Mouse (Mus musculus): ENCODE results near the gene Sorl1. TPM values are rescaled to one million over a fixed set of nuclear protein-coding genes. Genes with fewer than 3 reads are reported as not detected.

Sorl1 gene
- polyA plus RNA-seq, 1 experiment: under 0.01 TPM

- no peak for TF ChIP-seq TAL1 (IDR thresholded peaks at IDR 0.05; ENCODE audit: low read length)
- TF ChIP-seq GATA1 (IDR thresholded peaks at IDR 0.05; ENCODE audit: low read length): no peak
- no peaks in the 10 kb centered on the region for H3K4me1 ChIP-seq (ENCODE audit: control insufficient read depth)
- no peaks in the 10 kb centered on the region for H3K9me3 ChIP-seq (ENCODE audit: control insufficient read depth, low read length)
- H3K4me3 ChIP-seq (replicated peaks): no peak overlapping the region
- no peaks in the 10 kb centered on the region for H3K27me3 ChIP-seq (ENCODE audit: control insufficient read depth)
- H3K36me3 ChIP-seq (ENCODE audit: control insufficient read depth): no peaks in the 10 kb centered on the region
Observed at GRCm38 (mm10) chr9:42039000-42039992, 84.8 kb downstream of the Sorl1 start.

- Histone ChIP-seq H3K4me1 (ENCODE audit: control insufficient read depth) (no peaks in the 10 kb centered on the region), H3K9me3 (ENCODE audit: control insufficient read depth, low read length) (no peaks in the 10 kb centered on the region), H3K4me3 (replicated peaks) (no peak overlapping the region), H3K27me3 (ENCODE audit: control insufficient read depth) (no peaks in the 10 kb centered on the region), H3K36me3 (ENCODE audit: control insufficient read depth) (no peaks in the 10 kb centered on the region)
- TF ChIP-seq TAL1 (IDR thresholded peaks at IDR 0.05; ENCODE audit: low read length): no peak
Observed at GRCm38 (mm10) chr9:42036885-42037284, 87.2 kb downstream of the Sorl1 start.

- H3K36me3 ChIP-seq (ENCODE audit: control insufficient read depth): no peaks in the 10 kb centered on the region
- H3K4me3 ChIP-seq (replicated peaks): no peak overlapping the region
- H3K27me3 ChIP-seq (ENCODE audit: control insufficient read depth): no peaks in the 10 kb centered on the region
- H3K4me1 ChIP-seq (ENCODE audit: control insufficient read depth): no peaks in the 10 kb centered on the region
- no peaks in the 10 kb centered on the region for H3K9me3 ChIP-seq (ENCODE audit: control insufficient read depth, low read length)
- no peak for TF ChIP-seq TAL1 (IDR thresholded peaks at IDR 0.05; ENCODE audit: low read length)
- no peak for TF ChIP-seq GATA1 (IDR thresholded peaks at IDR 0.05; ENCODE audit: low read length)
Observed at GRCm38 (mm10) chr9:42035995-42036394, 88.1 kb downstream of the Sorl1 start.

DNA sequence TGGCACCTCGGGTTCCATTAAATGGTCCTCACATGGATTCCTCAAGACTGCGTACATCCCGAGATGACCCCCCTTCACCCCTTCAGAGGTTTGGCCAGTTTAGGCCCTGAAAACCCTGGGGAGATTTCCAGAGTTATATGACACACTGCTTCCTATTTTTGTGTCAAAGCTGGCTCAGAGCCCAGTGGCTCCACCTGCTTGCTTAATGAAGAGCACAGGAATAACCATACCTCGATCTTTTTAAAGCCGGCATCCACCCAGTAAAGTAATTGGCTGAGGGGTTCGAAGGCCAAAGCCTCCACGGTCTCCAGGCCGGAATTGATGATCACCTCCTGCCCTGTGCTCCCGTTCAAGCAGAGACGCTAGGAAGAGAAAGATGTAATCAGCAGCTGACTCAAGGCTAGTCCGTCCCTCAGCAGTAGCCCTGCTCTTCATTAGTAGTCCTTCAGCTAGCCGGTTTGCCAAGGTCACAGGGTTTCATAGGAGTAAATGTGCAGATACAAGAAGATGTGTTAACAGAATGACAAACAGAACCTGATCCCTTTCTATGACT, 88.8 kb downstream of the Sorl1 start:
- Histone ChIP-seq H3K36me3 (ENCODE audit: control insufficient read depth) (no peaks in the 10 kb centered on the region), H3K27me3 (ENCODE audit: control insufficient read depth) (no peaks in the 10 kb centered on the region), H3K4me3 (replicated peaks) (no peak overlapping the region), H3K4me1 (ENCODE audit: control insufficient read depth) (no peaks in the 10 kb centered on the region), H3K9me3 (ENCODE audit: control insufficient read depth, low read length) (no peaks in the 10 kb centered on the region)
- TF ChIP-seq TAL1 (IDR thresholded peaks at IDR 0.05; ENCODE audit: low read length) (no peak), GATA1 (IDR thresholded peaks at IDR 0.05; ENCODE audit: low read length) (no peak)

DNA sequence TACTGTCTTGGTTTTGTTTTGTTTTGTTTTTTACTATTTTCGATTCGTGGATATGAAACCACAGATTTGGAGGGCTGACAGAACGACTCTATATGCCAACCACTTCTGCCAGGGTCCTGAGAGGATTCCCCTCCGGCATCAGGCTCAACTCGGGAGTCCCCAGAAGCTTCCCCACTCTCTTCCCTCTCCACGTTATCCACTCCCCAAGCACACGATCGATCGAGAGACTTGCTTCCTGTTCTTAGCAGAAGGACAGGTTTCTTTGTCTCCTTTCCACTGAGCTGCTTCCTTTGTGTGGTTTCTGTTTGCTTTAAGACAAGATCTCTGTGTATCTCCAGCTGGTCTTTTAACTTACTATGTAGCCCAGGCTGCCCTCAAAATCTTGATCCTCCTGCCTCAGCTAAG, 90.0 kb downstream of the Sorl1 start:
- Histone ChIP-seq H3K4me1 (ENCODE audit: control insufficient read depth) (no peaks in the 10 kb centered on the region), H3K4me3 (replicated peaks) (no peak overlapping the region), H3K36me3 (ENCODE audit: control insufficient read depth) (no peaks in the 10 kb centered on the region), H3K9me3 (ENCODE audit: control insufficient read depth, low read length) (no peaks in the 10 kb centered on the region), H3K27me3 (ENCODE audit: control insufficient read depth) (no peaks in the 10 kb centered on the region)
- TF ChIP-seq GATA1 (IDR thresholded peaks at IDR 0.05; ENCODE audit: low read length) (no peak), TAL1 (IDR thresholded peaks at IDR 0.05; ENCODE audit: low read length) (no peak)

DNA sequence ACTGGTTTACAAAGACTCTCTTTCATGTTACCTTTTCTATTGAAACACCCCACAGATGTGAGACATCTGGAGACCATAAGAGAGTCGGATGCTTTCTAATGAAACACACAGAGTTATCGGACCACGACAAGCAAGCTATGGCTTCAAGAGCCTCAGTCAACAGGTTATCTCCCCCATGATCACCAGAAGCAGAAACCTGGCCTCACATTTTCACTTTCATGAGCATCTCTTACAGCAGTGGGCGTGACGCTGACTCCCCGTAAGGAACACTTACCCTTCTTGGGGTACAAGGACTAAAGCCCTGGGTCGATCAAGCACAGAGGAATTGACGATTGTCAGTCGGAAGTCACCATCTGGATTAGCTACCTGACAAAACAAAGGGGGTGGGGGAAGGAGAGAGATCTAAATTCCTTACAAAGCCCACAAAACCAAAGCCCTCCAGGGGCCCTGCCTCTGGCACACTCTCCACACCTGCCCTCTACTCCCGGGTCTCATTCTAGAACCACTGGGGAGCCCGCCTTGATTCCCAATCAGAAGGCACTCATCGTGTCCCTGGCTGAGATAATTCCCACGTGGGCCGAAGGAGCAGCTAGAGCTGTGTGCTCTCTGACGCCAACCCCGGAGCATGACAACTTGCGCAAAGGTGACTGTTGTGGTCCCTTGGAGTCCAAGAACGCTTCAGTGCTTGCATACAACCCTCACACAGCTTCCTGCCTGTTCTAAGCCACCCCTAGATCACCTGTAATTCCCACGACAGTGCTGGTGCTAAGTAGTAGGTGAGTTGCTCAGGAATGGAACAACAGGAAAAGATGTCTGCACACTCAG, 90.6 kb downstream of the Sorl1 start:
- H3K4me1 ChIP-seq (ENCODE audit: control insufficient read depth): no peaks in the 10 kb centered on the region
- no peaks in the 10 kb centered on the region for H3K9me3 ChIP-seq (ENCODE audit: control insufficient read depth, low read length)
- no peaks in the 10 kb centered on the region for H3K36me3 ChIP-seq (ENCODE audit: control insufficient read depth)
- TF ChIP-seq GATA1 (IDR thresholded peaks at IDR 0.05; ENCODE audit: low read length) (no peak), TAL1 (IDR thresholded peaks at IDR 0.05; ENCODE audit: low read length) (no peak)
- H3K4me3 ChIP-seq (replicated peaks): no peak overlapping the region
- no peaks in the 10 kb centered on the region for H3K27me3 ChIP-seq (ENCODE audit: control insufficient read depth)

DNA sequence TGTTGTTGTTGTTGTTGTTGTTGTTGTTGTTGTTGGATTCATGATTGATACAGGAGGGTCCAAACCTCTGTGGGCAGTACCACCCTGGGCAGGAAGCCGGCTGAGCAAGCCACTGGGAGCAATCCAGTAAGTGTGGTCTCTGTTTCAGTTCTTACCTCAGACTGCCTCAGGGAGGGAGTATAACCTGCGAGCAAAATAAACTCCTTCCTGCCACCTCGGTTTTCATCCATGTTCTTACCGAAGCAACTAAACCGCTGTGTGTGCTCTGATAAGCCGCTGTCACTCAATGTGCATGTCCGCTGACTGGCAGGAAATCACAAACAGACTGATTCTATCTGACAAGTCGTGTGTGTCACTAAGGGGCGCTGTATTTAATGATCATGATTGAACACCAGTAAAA, 91.7 kb downstream of the Sorl1 start:
- Histone ChIP-seq H3K27me3 (ENCODE audit: control insufficient read depth) (no peaks in the 10 kb centered on the region), H3K4me3 (replicated peaks) (no peak overlapping the region), H3K36me3 (ENCODE audit: control insufficient read depth) (no peaks in the 10 kb centered on the region)

DNA sequence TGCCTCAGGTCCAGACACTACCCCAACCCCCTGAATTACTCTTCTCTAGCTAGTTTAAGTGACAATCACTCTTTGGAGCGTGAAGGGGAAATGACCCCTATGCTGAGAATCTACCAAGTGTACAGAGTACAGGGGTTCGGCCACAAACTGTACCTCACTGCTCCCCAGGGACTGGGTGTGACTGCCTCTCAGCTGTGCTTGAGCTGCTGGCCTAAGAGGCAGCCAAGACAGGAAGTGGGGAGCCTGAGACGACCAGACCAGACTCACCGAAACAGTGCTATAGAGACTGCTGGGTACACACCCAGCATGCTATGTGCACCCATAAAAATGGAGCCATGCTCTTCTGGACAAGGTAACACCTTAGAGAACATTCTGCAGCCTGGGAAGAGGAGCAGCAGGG, 95.3 kb downstream of the Sorl1 start:
- Histone ChIP-seq H3K4me3 (replicated peaks) (no peak overlapping the region), H3K36me3 (ENCODE audit: control insufficient read depth) (no peaks in the 10 kb centered on the region), H3K4me1 (ENCODE audit: control insufficient read depth) (no peaks in the 10 kb centered on the region), H3K9me3 (ENCODE audit: control insufficient read depth, low read length) (no peaks in the 10 kb centered on the region), H3K27me3 (ENCODE audit: control insufficient read depth) (no peaks in the 10 kb centered on the region)
- TF ChIP-seq TAL1 (IDR thresholded peaks at IDR 0.05; ENCODE audit: low read length) (no peak), GATA1 (IDR thresholded peaks at IDR 0.05; ENCODE audit: low read length) (no peak)

More for the DNA sequence above, 91.7 kb downstream of the Sorl1 start:
- Histone ChIP-seq H3K4me1 (ENCODE audit: control insufficient read depth) (no peaks in the 10 kb centered on the region), H3K9me3 (ENCODE audit: control insufficient read depth, low read length) (no peaks in the 10 kb centered on the region)
- TF ChIP-seq TAL1 (IDR thresholded peaks at IDR 0.05; ENCODE audit: low read length): no peak
- no peak for TF ChIP-seq GATA1 (IDR thresholded peaks at IDR 0.05; ENCODE audit: low read length)

GRCm38 (mm10) chr9:42024257-42024656, 99.8 kb downstream of the Sorl1 start:
- H3K4me1 ChIP-seq (ENCODE audit: control insufficient read depth): no peaks in the 10 kb centered on the region

More at GRCm38 (mm10) chr9:42024257-42024656, 99.8 kb downstream of the Sorl1 start:
- no peak for TF ChIP-seq TAL1 (IDR thresholded peaks at IDR 0.05; ENCODE audit: low read length)
- no peak for TF ChIP-seq GATA1 (IDR thresholded peaks at IDR 0.05; ENCODE audit: low read length)
- Histone ChIP-seq H3K4me3 (replicated peaks) (no peak overlapping the region), H3K9me3 (ENCODE audit: control insufficient read depth, low read length) (no peaks in the 10 kb centered on the region), H3K27me3 (ENCODE audit: control insufficient read depth) (no peaks in the 10 kb centered on the region), H3K36me3 (ENCODE audit: control insufficient read depth) (no peaks in the 10 kb centered on the region)
